ENCODE assay signal across 26 mouse cellular contexts in the genomic region with DNA sequence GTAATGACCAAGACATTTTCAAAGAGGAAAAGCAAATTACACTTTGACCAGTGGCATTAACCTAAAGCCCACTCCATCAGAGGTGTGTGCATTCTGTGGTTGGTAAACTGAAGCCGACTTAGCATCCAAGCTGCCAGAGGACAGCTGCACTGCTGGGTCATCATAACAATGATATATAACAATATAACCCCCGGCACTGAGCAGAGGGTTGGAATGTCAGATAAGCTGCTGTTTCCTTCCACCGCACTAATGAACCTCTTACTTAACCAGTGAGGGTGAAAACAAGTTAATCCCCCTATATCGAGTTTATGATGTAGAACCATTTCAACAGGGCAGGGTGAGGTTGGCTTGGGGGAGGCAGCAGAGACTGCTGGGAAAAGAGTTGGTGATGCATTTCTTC.
DNase-seq lines count a peak whose midpoint lies in the region; ATAC-seq lines count a peak whose summit lies in the region.
"Had no signal": no experiment of that assay in that cellular context is flagged by ENCODE, and none has a peak within 500 bp of the region (broad histone marks: within the 10 kb centered on the region; RNA-seq: fewer than 3 reads in every experiment).

No protein-coding gene starts in this region.

- H3K4me2 ChIP-seq in kidney, embryonic 14.5 days (replicated peaks; ENCODE audit: low read depth, low read length): no peak overlapping the region
- H3K4me2 ChIP-seq in neural tube, embryonic 13.5 days: no peak overlapping the region
- H3K4me2 ChIP-seq: embryonic facial prominence, embryonic 12.5 days; limb, embryonic 12.5 days; liver, embryonic 11.5 days; lung, embryonic 15.5 days; midbrain, embryonic 11.5 days; stomach, embryonic 15.5 days had no signal

- ATAC-seq in kidney, embryonic 14.5 days (ENCODE audit: low FRiP score, low TSS enrichment): peak; percentile 56; the same call in 1 of the 2 replicates
- ATAC-seq in neural tube, embryonic 13.5 days (ENCODE audit: low read depth): no peak
- no peak for ATAC-seq in cerebellum, adult (ENCODE audit: insufficient number of reproducible peaks, low FRiP score, low TSS enrichment)
- ATAC-seq: forebrain, embryonic 16.5 days; hindbrain, embryonic 16.5 days; midbrain, embryonic 16.5 days had no signal

- H3K4me3 ChIP-seq in heart, embryonic 10.5 days: no peak overlapping the region
- no peak overlapping the region for H3K4me3 ChIP-seq in kidney, embryonic 14.5 days (ENCODE audit: low read length)
- no peak overlapping the region for H3K4me3 ChIP-seq in neural tube, embryonic 13.5 days
- H3K4me3 ChIP-seq: embryonic facial prominence, embryonic 12.5 days; erythroblast, embryonic 14.5 days; gastrocnemius, adult 2 months; limb, embryonic 12.5 days; lung, embryonic 15.5 days; stomach, embryonic 15.5 days had no signal

- H3K4me1 ChIP-seq in heart, embryonic 10.5 days: peaks cover 15% of the 10 kb centered on the region
- H3K4me1 ChIP-seq in kidney, embryonic 14.5 days (ENCODE audit: control insufficient read depth, insufficient read depth, low read length): peaks cover 10% of the 10 kb centered on the region; the same call in 1 of the 2 replicates
- H3K4me1 ChIP-seq in neural tube, embryonic 13.5 days (replicated peaks): peaks cover 43% of the 10 kb centered on the region
- H3K4me1 ChIP-seq: embryonic facial prominence, embryonic 12.5 days; lung, embryonic 15.5 days; stomach, embryonic 15.5 days had no signal

- no peak overlapping the region for H3K27ac ChIP-seq in heart, embryonic 10.5 days
- no peak overlapping the region for H3K27ac ChIP-seq in kidney, embryonic 14.5 days (ENCODE audit: low read depth, low read length)
- H3K27ac ChIP-seq in neural tube, embryonic 13.5 days (replicated peaks): 0 out of 2 replicates have a peak overlapping the region, but pooled peaks have one; percentile 25
- H3K27ac ChIP-seq: embryonic facial prominence, embryonic 12.5 days; gastrocnemius, adult 2 months; limb, embryonic 12.5 days; lung, embryonic 15.5 days; stomach, embryonic 15.5 days had no signal

- no peak overlapping the region for H3K9ac ChIP-seq in kidney, embryonic 14.5 days (ENCODE audit: low read depth, low read length)
- H3K9ac ChIP-seq in neural tube, embryonic 13.5 days: no peak overlapping the region
- H3K9ac ChIP-seq: embryonic facial prominence, embryonic 12.5 days; limb, embryonic 12.5 days; lung, embryonic 15.5 days; stomach, embryonic 15.5 days had no signal

- peak; percentile 57 for DNase-seq in heart, adult 11 months
- no peak for DNase-seq in heart, embryonic 10.5 days (ENCODE audit: low spot score)
- no peak for DNase-seq in kidney, postnatal 25 days
- no peak for DNase-seq in neural tube, embryonic 10.5 days (ENCODE audit: extremely low spot score, low spot score)
- peak; percentile 66 for DNase-seq in retina, postnatal 1 day
- DNase-seq: adrenal gland, adult 8-10 months; cerebellum, adult 8-10 months; cerebellum, postnatal 25 days; gastrocnemius, adult 2 months; heart, postnatal 14 days; kidney, adult 18-20 months; right cerebral cortex, postnatal 25 days; thymus, postnatal 14 days had no signal

- no peaks in the 10 kb centered on the region for H3K9me3 ChIP-seq in heart, embryonic 10.5 days
- no peaks in the 10 kb centered on the region for H3K9me3 ChIP-seq in kidney, embryonic 14.5 days (ENCODE audit: control insufficient read depth, low read length)
- H3K9me3 ChIP-seq in neural tube, embryonic 13.5 days: no peaks in the 10 kb centered on the region
- H3K9me3 ChIP-seq: embryonic facial prominence, embryonic 12.5 days; limb, embryonic 12.5 days; lung, embryonic 15.5 days; stomach, embryonic 15.5 days had no signal

- H3K27me3 ChIP-seq in heart, embryonic 10.5 days (ENCODE audit: insufficient read depth, poor library complexity, severe bottlenecking): no peaks in the 10 kb centered on the region
- no peaks in the 10 kb centered on the region for H3K27me3 ChIP-seq in kidney, embryonic 14.5 days (ENCODE audit: control insufficient read depth, insufficient read depth, low read length)
- H3K27me3 ChIP-seq in neural tube, embryonic 13.5 days: no peaks in the 10 kb centered on the region
- H3K27me3 ChIP-seq: embryonic facial prominence, embryonic 12.5 days; limb, embryonic 12.5 days; lung, embryonic 15.5 days; stomach, embryonic 15.5 days had no signal

- WGBS in heart, embryonic 10.5 days: 48% methylated on average over 4 of the region's 4 CpGs
- WGBS in kidney, embryonic 14.5 days: 11% methylated on average over 4 of the region's 4 CpGs
- WGBS in neural tube, embryonic 13.5 days: 49% methylated on average over 4 of the region's 4 CpGs

- peaks cover under 1% of the 10 kb centered on the region; the same call in 1 of the 2 replicates for H3K36me3 ChIP-seq in heart, embryonic 10.5 days
- no peaks in the 10 kb centered on the region for H3K36me3 ChIP-seq in kidney, embryonic 14.5 days (ENCODE audit: control insufficient read depth, insufficient read depth, low read length)
- H3K36me3 ChIP-seq in neural tube, embryonic 13.5 days: peaks cover under 1% of the 10 kb centered on the region; the same call in 1 of the 2 replicates
- H3K36me3 ChIP-seq: embryonic facial prominence, embryonic 12.5 days; lung, embryonic 15.5 days; stomach, embryonic 15.5 days had no signal

Comparison
In these comparisons a context has a peak if more than half of its experiments do, and no peak if none do; other contexts are left out.
1. DNase-seq: peak in heart, adult 11 months (single experiment) and retina, postnatal 1 day (single experiment); none in heart, embryonic 10.5 days (single experiment), kidney, postnatal 25 days (0 of 2) and neural tube, embryonic 10.5 days (single experiment).